ENCODE assay signal across 18 mouse cellular contexts in the genomic region with DNA sequence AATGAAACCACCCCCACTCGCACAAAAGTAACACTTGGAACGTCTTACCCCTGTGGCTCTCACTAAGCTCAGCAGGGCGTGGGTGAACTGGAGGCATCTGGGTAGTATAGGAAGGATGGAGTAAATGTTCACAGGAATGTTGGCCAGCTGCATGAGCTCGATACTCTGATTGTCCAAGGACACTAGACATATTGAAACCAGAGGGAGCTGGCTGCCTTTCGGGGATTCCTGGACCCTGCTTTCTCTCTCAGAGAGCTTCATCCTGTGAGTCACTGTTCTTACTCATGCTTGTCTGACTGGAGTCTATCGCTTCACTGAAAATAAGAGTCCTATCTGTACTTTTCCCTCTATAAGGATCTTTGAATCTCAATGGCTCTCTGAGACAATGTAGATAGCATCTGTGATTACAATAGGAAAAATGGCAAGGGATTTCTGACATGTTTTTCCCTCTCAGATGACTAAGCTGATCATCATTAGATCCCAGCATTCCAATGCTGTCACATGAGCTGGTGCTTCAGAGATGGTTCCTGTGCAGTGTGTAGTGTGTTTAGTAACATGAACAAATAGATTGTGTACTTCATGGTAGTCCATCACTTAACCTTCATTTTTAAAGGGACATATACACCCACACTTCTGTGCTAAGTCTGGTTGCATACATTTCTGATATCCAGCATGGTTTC.
A peak's percentile ranks its signal among the peaks of the same experiment; 100 is the strongest.
DNase-seq lines count a peak whose midpoint lies in the region; ATAC-seq and TF ChIP-seq lines count a peak whose summit lies in the region.
"Had no signal": no experiment of that assay in that cellular context is flagged by ENCODE, and none has a peak within 500 bp of the region (broad histone marks: within the 10 kb centered on the region; RNA-seq: fewer than 3 reads in every experiment).

No protein-coding gene starts in this region.

- peaks cover 7% of the 10 kb centered on the region; the same call in 1 of the 2 replicates for H3K4me1 ChIP-seq in lung, embryonic 16.5 days (replicated peaks; ENCODE audit: control insufficient read depth, insufficient read depth, low read length)
- no peaks in the 10 kb centered on the region; the same call in 1 of the 2 replicates for H3K4me1 ChIP-seq in forebrain, embryonic 11.5 days (replicated peaks; ENCODE audit: control insufficient read depth, insufficient read depth, low read length)

- H3K27me3 ChIP-seq in lung, embryonic 16.5 days (ENCODE audit: control insufficient read depth, insufficient read depth, low read depth, low read length): no peaks in the 10 kb centered on the region
- no peaks in the 10 kb centered on the region for H3K27me3 ChIP-seq in C2C12 (ENCODE audit: control insufficient read depth, insufficient read depth, insufficient read length)
- H3K27me3 ChIP-seq in forebrain, embryonic 11.5 days (ENCODE audit: control insufficient read depth, insufficient read depth, low read length): no peaks in the 10 kb centered on the region
- H3K27me3 ChIP-seq: embryonic facial prominence, embryonic 12.5 days; limb, embryonic 15.5 days; neural tube, embryonic 15.5 days; stomach, embryonic 15.5 days had no signal

- no peaks in the 10 kb centered on the region for H3K36me3 ChIP-seq in lung, embryonic 16.5 days (ENCODE audit: control insufficient read depth, insufficient read depth, low read length)
- no peaks in the 10 kb centered on the region for H3K36me3 ChIP-seq in C2C12 (ENCODE audit: control insufficient read depth, insufficient read depth)
- H3K36me3 ChIP-seq in forebrain, embryonic 11.5 days (ENCODE audit: control insufficient read depth, insufficient read depth, low read length): no peaks in the 10 kb centered on the region
- H3K36me3 ChIP-seq: embryonic facial prominence, embryonic 12.5 days; limb, embryonic 15.5 days; neural tube, embryonic 15.5 days; stomach, embryonic 15.5 days had no signal

- DNase-seq in gastrocnemius, adult 2 months: peak; percentile 22
- DNase-seq in gastrocnemius, postnatal 10 days: no peak
- no peak for DNase-seq in lung, adult 18-20 months
- peak; percentile 3 for DNase-seq in gastrocnemius, postnatal 14 days
- no peak for DNase-seq in forebrain, embryonic 11.5 days (ENCODE audit: low spot score)
- DNase-seq in thymus, adult 18-20 months: no peak
- DNase-seq: cerebellum, postnatal 25 days; lung, postnatal 4 days; thymus, postnatal 4 days had no signal

- WGBS in lung, embryonic 16.5 days: 80% methylated on average over 6 of the region's 6 CpGs
- WGBS in forebrain, embryonic 11.5 days: 86% methylated on average over 6 of the region's 6 CpGs

- H3K4me3 ChIP-seq in gastrocnemius, adult 2 months: peak overlapping the region; percentile 37
- no peak overlapping the region for H3K4me3 ChIP-seq in lung, embryonic 16.5 days (ENCODE audit: low read length)
- no peak overlapping the region for H3K4me3 ChIP-seq in C2C12 (ENCODE audit: insufficient read depth, poor library complexity, severe bottlenecking)
- H3K4me3 ChIP-seq in forebrain, embryonic 11.5 days (ENCODE audit: low read depth, low read length): no peak overlapping the region
- H3K4me3 ChIP-seq: embryonic facial prominence, embryonic 12.5 days; limb, embryonic 15.5 days; neural tube, embryonic 15.5 days; stomach, embryonic 15.5 days had no signal

- no peak overlapping the region for H3K9ac ChIP-seq in lung, embryonic 16.5 days (ENCODE audit: low read length)
- no peak overlapping the region for H3K9ac ChIP-seq in forebrain, embryonic 11.5 days (ENCODE audit: low read length)
- H3K9ac ChIP-seq: embryonic facial prominence, embryonic 12.5 days; limb, embryonic 15.5 days; neural tube, embryonic 15.5 days; stomach, embryonic 15.5 days had no signal

- H3K79me2 ChIP-seq in C2C12 (ENCODE audit: control insufficient read depth, insufficient read depth): no peaks in the 10 kb centered on the region

- intact Hi-C loops in gastrocnemius, adult 2 months (cut with DNase I): no loop called here
- intact Hi-C loops in gastrocnemius, postnatal 14 days (cut with DNase I; ENCODE audit: low total_unique reads): no loop called here

- H3K9me3 ChIP-seq in lung, embryonic 16.5 days (ENCODE audit: control insufficient read depth, low read length): no peaks in the 10 kb centered on the region
- no peaks in the 10 kb centered on the region for H3K9me3 ChIP-seq in forebrain, embryonic 11.5 days (ENCODE audit: control insufficient read depth, low read length)
- H3K9me3 ChIP-seq: embryonic facial prominence, embryonic 12.5 days; limb, embryonic 15.5 days; neural tube, embryonic 15.5 days; stomach, embryonic 15.5 days had no signal

- no peak for TF ChIP-seq CTCF in gastrocnemius, adult 2 months (IDR thresholded peaks at IDR 0.05)
- TF ChIP-seq CTCF in C2C12 (IDR thresholded peaks at IDR 0.05; ENCODE audit: control insufficient read depth, insufficient read depth, insufficient read length): no peak

- H3ac ChIP-seq in C2C12 (ENCODE audit: control insufficient read depth, insufficient read length, low read depth): peak overlapping the region; percentile 53

- ATAC-seq in lung, embryonic 16.5 days (ENCODE audit: low read depth): 0 out of 2 replicates have a peak, but pooled peaks have one; percentile 17
- ATAC-seq in forebrain, embryonic 11.5 days (replicated peaks; ENCODE audit: low FRiP score): no peak
- ATAC-seq: forebrain, embryonic 16.5 days; hindbrain, embryonic 16.5 days had no signal

- H3K4me2 ChIP-seq in lung, embryonic 16.5 days (ENCODE audit: low read depth, low read length): no peak overlapping the region
- H3K4me2 ChIP-seq in forebrain, embryonic 11.5 days (ENCODE audit: low read depth, low read length, severe bottlenecking): no peak overlapping the region
- H3K4me2 ChIP-seq: embryonic facial prominence, embryonic 12.5 days; limb, embryonic 15.5 days; neural tube, embryonic 15.5 days; stomach, embryonic 15.5 days had no signal

- no peak overlapping the region for H3K27ac ChIP-seq in gastrocnemius, adult 2 months
- H3K27ac ChIP-seq in lung, embryonic 16.5 days (ENCODE audit: low read length): no peak overlapping the region
- H3K27ac ChIP-seq in forebrain, embryonic 11.5 days (ENCODE audit: low read depth, low read length): no peak overlapping the region
- H3K27ac ChIP-seq: embryonic facial prominence, embryonic 12.5 days; kidney, postnatal 0 days; limb, embryonic 15.5 days; neural tube, embryonic 15.5 days; stomach, embryonic 15.5 days had no signal

- no peaks in the 10 kb centered on the region for H3K79me3 ChIP-seq in C2C12 (ENCODE audit: low read depth)

TF ChIP-seq in C2C12, 6 proteins besides CTCF, POLR2A, EP300 and RAD21:
- TF ChIP-seq USF1 (IDR thresholded peaks at IDR 0.05; ENCODE audit: low read depth): peak; percentile 70
- TF ChIP-seq MAX (IDR thresholded peaks at IDR 0.05): no peak

Comparison
In these comparisons a context has a peak if more than half of its experiments do, and no peak if none do; other contexts are left out.
1. DNase-seq: peak in gastrocnemius, adult 2 months (single experiment) and gastrocnemius, postnatal 14 days (single experiment); none in gastrocnemius, postnatal 10 days (single experiment), lung, adult 18-20 months (0 of 2), forebrain, embryonic 11.5 days (single experiment) and thymus, adult 18-20 months (0 of 2).